8 mouse cellular contexts compared by ENCODE assay signal in the genomic region with DNA sequence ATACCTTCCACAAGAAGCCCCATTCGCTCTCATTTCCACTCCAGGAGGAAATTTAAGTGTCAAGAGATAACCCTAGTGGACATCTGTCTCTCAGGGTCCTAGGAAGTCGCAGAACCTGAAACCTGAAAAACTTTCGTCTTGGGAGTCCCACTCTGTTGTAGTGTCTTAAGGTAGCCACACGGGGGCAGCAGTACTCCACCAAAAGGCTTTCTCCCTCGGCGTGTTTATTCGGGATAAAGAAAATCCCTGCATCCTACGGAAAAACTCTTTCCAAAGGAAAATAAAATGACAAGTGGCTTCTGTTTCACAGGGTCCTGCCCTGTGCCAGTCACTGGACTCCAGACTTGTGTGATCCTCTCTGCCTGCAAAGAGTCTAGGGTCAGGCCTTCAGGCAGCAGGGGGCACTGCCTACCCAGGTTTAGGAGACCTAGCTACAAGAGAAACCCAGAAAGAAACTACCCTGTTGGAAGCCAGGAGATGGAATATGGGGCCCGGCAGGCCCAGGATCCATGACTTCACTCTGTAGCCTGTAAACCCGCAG. TPM values are rescaled to one million over a fixed set of nuclear protein-coding genes. Genes with fewer than 3 reads are reported as not detected.
DNase-seq lines count a peak whose midpoint lies in the region; ATAC-seq lines count a peak whose summit lies in the region.

No protein-coding gene starts in this region.

- peak overlapping the region; percentile 10; the same call in 1 of the 2 replicates for H3K4me3 ChIP-seq in hindbrain, embryonic 14.5 days (replicated peaks; ENCODE audit: low read length)

- no peaks in the 10 kb centered on the region for H3K9me3 ChIP-seq in hindbrain, embryonic 14.5 days (ENCODE audit: control insufficient read depth, low read length)

- peaks cover 22% of the 10 kb centered on the region for H3K4me1 ChIP-seq in hindbrain, embryonic 14.5 days (replicated peaks; ENCODE audit: control insufficient read depth, insufficient read depth, low read length)

- peak overlapping the region; percentile 79 for H3K27ac ChIP-seq in hindbrain, embryonic 14.5 days

- peak; percentile 40 for ATAC-seq in hindbrain, embryonic 14.5 days (ENCODE audit: low FRiP score)

- no peaks in the 10 kb centered on the region for H3K36me3 ChIP-seq in hindbrain, embryonic 14.5 days (replicated peaks; ENCODE audit: control insufficient read depth, insufficient read depth)

- H3K9ac ChIP-seq in hindbrain, embryonic 14.5 days = peak overlapping the region; percentile 58; the same call in 1 of the 2 replicates

- 1% methylated on average over 10 of the region's 10 CpGs for whole genome bisulfite sequencing in hindbrain, embryonic 14.5 days

- peak overlapping the region; percentile 54 for H3K4me2 ChIP-seq in hindbrain, embryonic 14.5 days (replicated peaks)

- DNase-seq in NIH3T3 (ENCODE audit: low read depth) = peak; percentile 80
- peak; percentile 82 to 85 for DNase-seq in cerebellum, postnatal 14 days
- peak; percentile 54 to 60 for DNase-seq in frontal cortex, postnatal 25 days (ENCODE audit: low spot score in 2 of 2)
- DNase-seq in hindbrain, embryonic 14.5 days (ENCODE audit: low spot score) = peak; percentile 85
- peak; percentile 63 to 67 for DNase-seq in layer of hippocampus, postnatal 36 days
- DNase-seq in lung, postnatal 36 days = peak; percentile 83
- DNase-seq in right cerebral cortex, adult 18-20 months = peak; percentile 48
- peak; percentile 32 for DNase-seq in urinary bladder, postnatal 10 days (ENCODE audit: low spot score)

- no peaks in the 10 kb centered on the region for H3K27me3 ChIP-seq in hindbrain, embryonic 14.5 days (ENCODE audit: control insufficient read depth, insufficient read depth, low read length)

RNA-seq across cellular contexts. Expression of a gene that starts 25.9 kb away (rescaled TPM):
- polyA plus RNA-seq in hindbrain, embryonic 14.5 days (2014; fragmentation: Nextera tagmentation; extraction: Ambion mirVana) = 365 and 386 TPM in 2 replicates
- 100 to 1,000 TPM; 123 to 131 TPM for total RNA-seq in layer of hippocampus, postnatal 36 days (2021)

RNA-seq across cellular contexts. Expression of a gene that starts 26.0 kb away (rescaled TPM):
- polyA plus RNA-seq in hindbrain, embryonic 14.5 days (2014; fragmentation: Nextera tagmentation; extraction: Ambion mirVana) = 64.5 and 65.4 TPM in 2 replicates
- 10 to 100 TPM; 55.7 to 56.6 TPM for total RNA-seq in layer of hippocampus, postnatal 36 days (2021)

RNA-seq across cellular contexts. Expression of a gene that starts 56.8 kb away (rescaled TPM):
- polyA plus RNA-seq in hindbrain, embryonic 14.5 days (2014; fragmentation: Nextera tagmentation; extraction: Ambion mirVana) = not detected in 2 replicates
- not detected for total RNA-seq in layer of hippocampus, postnatal 36 days (2021)

Comparison
In these comparisons a context has a peak if more than half of its experiments do, and no peak if none do; other contexts are left out.
1. Peak in every context shown above with its lines: DNase-seq, ATAC-seq, H3K4me3 ChIP-seq and H3K27ac ChIP-seq.
2. DNase-seq: peak in every context shown above with its lines; median percentile 85 in hindbrain, embryonic 14.5 days; 84 in cerebellum, postnatal 14 days; 83 in lung, postnatal 36 days; 80 in NIH3T3; 65 in layer of hippocampus, postnatal 36 days; 57 in frontal cortex, postnatal 25 days; 48 in right cerebral cortex, adult 18-20 months; 32 in urinary bladder, postnatal 10 days.